Mouse (Mus musculus): ENCODE results near the gene Olfr323.

DNA sequence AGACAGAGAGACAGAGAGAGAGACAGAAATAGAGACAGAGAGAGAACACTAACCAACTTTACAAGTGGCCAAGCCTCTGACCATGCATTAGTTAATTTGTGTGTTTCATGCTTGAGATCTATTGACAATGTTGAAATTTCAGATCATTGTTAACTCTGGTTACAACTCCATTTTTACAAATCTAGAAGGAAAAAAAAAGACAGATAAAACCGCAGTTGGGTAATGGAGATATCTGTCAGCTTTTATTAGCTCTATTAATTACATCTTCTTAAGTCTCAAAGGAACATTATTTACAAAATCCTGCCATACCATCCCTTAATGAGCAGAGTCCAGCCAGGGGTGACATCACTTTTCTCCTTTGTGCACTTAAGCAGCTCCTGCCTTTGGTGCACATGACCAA is 52.9 kb downstream of the Olfr323 start, which contains the start of gene Olfr325:
- TF ChIP-seq USF1 (IDR thresholded peaks at IDR 0.05; ENCODE audit: low read depth), result no peak
- no peak for TF ChIP-seq POLR2A (IDR thresholded peaks at IDR 0.05; ENCODE audit: insufficient read length, low read depth)
- TF ChIP-seq POLR2AphosphoS2 (IDR thresholded peaks at IDR 0.05; ENCODE audit: insufficient read length, low read depth), result no peak
- TF ChIP-seq E2F4 (IDR thresholded peaks at IDR 0.05; ENCODE audit: insufficient read depth), result no peak
- TF ChIP-seq MYOD1 (IDR thresholded peaks at IDR 0.05; ENCODE audit: control insufficient read depth in 1 of 3, insufficient read length in 2 of 3, low read depth in 2 of 3), result no peak
- no peak for TF ChIP-seq MYOG (IDR thresholded peaks at IDR 0.05; ENCODE audit: control insufficient read depth in 1 of 3, insufficient read depth in 1 of 3, insufficient read length in 2 of 3, low read depth in 2 of 3)
- no peak for TF ChIP-seq CEBPB (IDR thresholded peaks at IDR 0.05; ENCODE audit: insufficient read depth, poor library complexity, severe bottlenecking)
- TF ChIP-seq TCF12 (IDR thresholded peaks at IDR 0.05; ENCODE audit: insufficient read depth, poor library complexity, severe bottlenecking), result no peak

All from myocyte (in vitro differentiated cells).